Mouse (Mus musculus): Measurements from ENCODE around the gene OR5BS1P.
"Not testable (repeated sequence)": the region's sequence is repeated elsewhere in the genome, so short reads cannot be mapped to it uniquely, and the experiment has no call there.

The OR5BS1P gene

GRCm38 (mm10) chr15:98469596-98469995 lies at the start of gene OR5BS1P:
Gene OR5BS1P, plus strand, starts transcription at chr15:98469896.
- DNase-seq, result no peak

GRCm38 (mm10) chr15:98420897-98421296 lies 48.8 kb upstream of the OR5BS1P start:
- no peak for DNase-seq

GRCm38 (mm10) chr15:98424326-98424725 lies 45.4 kb upstream of the OR5BS1P start:
- DNase-seq, result no peak

- DNase-seq, result no peak
These were observed 44.9 kb upstream of the OR5BS1P start for GRCm38 (mm10) chr15:98424753-98425152.

- DNase-seq, result no peak
These were observed 44.5 kb upstream of the OR5BS1P start for GRCm38 (mm10) chr15:98425188-98425587.

- not testable (repeated sequence) for DNase-seq
These were observed 38.8 kb upstream of the OR5BS1P start, which contains the start of gene Olfr282 for GRCm38 (mm10) chr15:98430925-98431324. Gene Olfr282, plus strand, starts transcription at chr15:98431225.

GRCm38 (mm10) chr15:98444561-98444960 lies 25.1 kb upstream of the OR5BS1P start:
- no peak for DNase-seq

GRCm38 (mm10) chr15:98448521-98448920 lies 21.2 kb upstream of the OR5BS1P start:
- DNase-seq, result peak; percentile 29

- DNase-seq, result no peak
These were observed 17.4 kb upstream of the OR5BS1P start, which contains the start of gene Olfr281 for GRCm38 (mm10) chr15:98452288-98452687. Gene Olfr281, plus strand, starts transcription at chr15:98452588.

GRCm38 (mm10) chr15:98471539-98471938 lies 1.8 kb downstream of the OR5BS1P start:
- DNase-seq, result no peak

- no peak for DNase-seq
These were observed 5.3 kb downstream of the OR5BS1P start for GRCm38 (mm10) chr15:98474958-98475357.

- DNase-seq, result peak; percentile 45
These were observed 5.7 kb downstream of the OR5BS1P start for GRCm38 (mm10) chr15:98475382-98475781.

- DNase-seq, result no peak
These were observed 6.6 kb downstream of the OR5BS1P start for GRCm38 (mm10) chr15:98476281-98476680.

- no peak for DNase-seq
These were observed 9.9 kb downstream of the OR5BS1P start for GRCm38 (mm10) chr15:98479568-98480102.

GRCm38 (mm10) chr15:98482701-98483100 lies 13.0 kb downstream of the OR5BS1P start, which contains the start of gene Lalba:
Gene Lalba, minus strand, starts transcription at chr15:98482721.
- peak; percentile 36 for DNase-seq

- DNase-seq, result peak; percentile 67
These were observed 14.5 kb downstream of the OR5BS1P start for GRCm38 (mm10) chr15:98483907-98484886.

- no peak for DNase-seq
These were observed 16.8 kb downstream of the OR5BS1P start for GRCm38 (mm10) chr15:98486433-98487021.

- no peak for DNase-seq
These were observed 21.6 kb downstream of the OR5BS1P start for GRCm38 (mm10) chr15:98491332-98491731.

- DNase-seq, result no peak
These were observed 22.4 kb downstream of the OR5BS1P start, which contains the start of gene Olfr279 for GRCm38 (mm10) chr15:98492102-98492501. Gene Olfr279, plus strand, starts transcription at chr15:98492402.

GRCm38 (mm10) chr15:98497631-98498030 lies 27.9 kb downstream of the OR5BS1P start:
- no peak for DNase-seq

GRCm38 (mm10) chr15:98503317-98503716 lies 33.6 kb downstream of the OR5BS1P start:
- no peak for DNase-seq

- peak; percentile 73 for DNase-seq
These were observed 34.8 kb downstream of the OR5BS1P start for GRCm38 (mm10) chr15:98504514-98504913.

- peak; percentile 25 for DNase-seq
These were observed 36.7 kb downstream of the OR5BS1P start for GRCm38 (mm10) chr15:98506253-98506957.
